Mouse (Mus musculus): ENCODE data around the gene Creb3l1. TPM values are rescaled to one million over a fixed set of nuclear protein-coding genes. Genes with fewer than 3 reads are reported as not detected.
A peak's percentile ranks its signal among the peaks of the same experiment; 100 is the strongest.

The Creb3l1 gene
- polyA plus RNA-seq, 1 experiment from 2014 or later, result 18.7 TPM

DNA sequence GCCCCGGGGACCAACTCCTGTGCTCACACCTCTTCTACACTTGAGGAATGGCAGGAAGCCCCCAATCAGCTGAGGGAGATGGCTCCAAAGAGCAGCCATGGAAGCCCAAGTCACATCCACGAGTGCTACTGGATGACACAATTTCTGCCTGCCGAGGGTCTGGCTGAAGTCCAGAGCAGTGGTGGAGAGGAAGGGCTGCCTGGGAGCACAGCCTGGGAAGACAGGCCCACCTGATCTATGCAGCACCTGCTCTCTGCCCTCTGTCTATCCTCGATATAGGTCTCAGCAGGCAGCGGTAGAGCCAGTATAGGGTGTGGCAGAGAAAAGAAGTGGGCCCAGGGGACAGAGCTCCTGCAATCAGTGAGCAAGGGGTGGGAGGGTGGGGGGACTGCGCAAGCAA lies 77.5 kb downstream of the Creb3l1 start:
- ATAC-seq, result peak; percentile 48
- no peak overlapping the region; the same call in 1 of the 2 replicates for H3K9ac ChIP-seq
- no peaks in the 10 kb centered on the region for H3K9me3 ChIP-seq
- H3K4me1 ChIP-seq (replicated peaks), result peaks cover 58% of the 10 kb centered on the region
- no peak overlapping the region for H3K4me3 ChIP-seq (replicated peaks)
- no peak overlapping the region for H3K4me2 ChIP-seq (replicated peaks)
- 0 out of 2 replicates have a peak, but pooled peaks cover 1% of the 10 kb centered on the region for H3K36me3 ChIP-seq
- H3K27me3 ChIP-seq (replicated peaks), result no peaks in the 10 kb centered on the region
- H3K27ac ChIP-seq, result no peak overlapping the region
- WGBS, result 41% methylated on average over 6 of the region's 6 CpGs

DNA sequence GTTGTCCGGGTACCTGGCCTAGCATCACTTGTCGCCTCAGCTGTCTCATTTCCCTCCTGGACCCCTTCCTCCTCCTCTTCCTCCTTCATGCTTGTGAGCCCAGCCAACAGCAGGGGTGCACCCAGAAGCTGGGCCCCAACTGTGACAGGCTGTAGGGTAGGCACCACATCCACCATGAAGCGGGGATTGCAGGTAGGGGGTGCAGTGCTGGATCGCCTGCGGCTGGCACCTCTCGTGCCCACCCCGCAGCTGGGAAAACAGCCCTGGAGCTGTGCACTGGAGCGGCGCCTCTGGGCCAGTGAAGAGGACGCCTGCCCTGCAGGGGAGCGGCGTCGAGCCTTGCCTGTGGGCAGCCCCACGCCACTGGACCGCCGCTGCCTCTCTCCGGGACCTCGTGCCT lies 78.8 kb downstream of the Creb3l1 start, which contains the start of gene Gm9821:
Gm9821 (plus strand) TSS at position 221 of the 400 bp plus-strand sequence.
- H3K9ac ChIP-seq, result peak within 1 kb of the TSS; percentile 5; the same call in 1 of the 2 replicates
- ATAC-seq, result no peak
- H3K4me3 ChIP-seq (replicated peaks), result no peak within 1 kb of the TSS
- peaks cover 53% of the 10 kb centered on the region for H3K4me1 ChIP-seq (replicated peaks)
- no peaks in the 10 kb centered on the region for H3K9me3 ChIP-seq
- no peak within 1 kb of the TSS for H3K27ac ChIP-seq
- WGBS, result 92% methylated on average over 18 of the region's 18 CpGs
- H3K4me2 ChIP-seq (replicated peaks), result no peak within 1 kb of the TSS
- no peaks in the 10 kb centered on the region for H3K27me3 ChIP-seq (replicated peaks)
- H3K36me3 ChIP-seq, result peaks cover 7% of the 10 kb centered on the region

DNA sequence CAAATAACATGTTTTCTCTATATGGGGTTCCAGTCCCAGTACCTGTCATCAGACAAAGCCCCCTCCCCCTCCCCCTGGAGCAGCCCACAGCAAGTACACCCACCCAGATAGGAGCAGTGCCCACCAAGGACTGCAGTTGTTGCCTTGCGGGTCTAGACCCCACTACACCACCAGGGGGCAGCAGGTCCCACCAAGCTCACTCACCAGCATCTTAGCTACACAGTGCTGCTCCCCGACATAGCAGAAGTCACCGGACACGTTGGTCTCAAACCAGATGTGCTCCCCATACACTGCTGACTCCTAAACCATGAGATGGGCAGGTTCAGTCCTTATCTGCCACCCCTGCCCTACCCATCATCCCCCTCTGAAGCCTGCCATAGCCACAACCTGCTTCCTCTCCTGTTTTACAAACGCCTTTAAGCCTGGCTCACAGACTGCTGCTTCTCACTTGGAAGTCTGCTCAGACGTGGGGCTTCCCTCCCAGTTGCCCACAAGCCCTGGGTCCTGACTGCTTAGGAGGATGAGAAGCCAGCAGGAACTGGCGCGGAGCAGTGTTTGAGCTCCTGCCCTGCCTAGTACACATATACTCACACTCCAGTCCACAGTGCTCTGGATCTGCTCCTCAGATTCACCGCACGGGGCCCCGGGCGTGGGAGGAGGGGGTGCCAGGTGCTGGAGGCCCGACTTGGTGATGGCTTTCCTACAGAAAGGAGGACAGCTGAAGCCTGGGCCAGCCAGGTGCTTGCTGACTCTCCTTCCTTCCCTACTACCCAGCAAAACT lies 79.9 kb downstream of the Creb3l1 start:
- no peaks in the 10 kb centered on the region for H3K9me3 ChIP-seq
- 43% methylated on average over 13 of the region's 13 CpGs for WGBS
- H3K4me2 ChIP-seq (replicated peaks), result no peak overlapping the region
- no peaks in the 10 kb centered on the region for H3K27me3 ChIP-seq (replicated peaks)
- no peak overlapping the region for H3K4me3 ChIP-seq (replicated peaks)
- no peak overlapping the region for H3K27ac ChIP-seq
- H3K9ac ChIP-seq, result peak overlapping the region; percentile 5; the same call in 1 of the 2 replicates
- H3K4me1 ChIP-seq (replicated peaks), result peaks cover 42% of the 10 kb centered on the region
- peaks cover 18% of the 10 kb centered on the region for H3K36me3 ChIP-seq
- peak; percentile 60 for ATAC-seq

DNA sequence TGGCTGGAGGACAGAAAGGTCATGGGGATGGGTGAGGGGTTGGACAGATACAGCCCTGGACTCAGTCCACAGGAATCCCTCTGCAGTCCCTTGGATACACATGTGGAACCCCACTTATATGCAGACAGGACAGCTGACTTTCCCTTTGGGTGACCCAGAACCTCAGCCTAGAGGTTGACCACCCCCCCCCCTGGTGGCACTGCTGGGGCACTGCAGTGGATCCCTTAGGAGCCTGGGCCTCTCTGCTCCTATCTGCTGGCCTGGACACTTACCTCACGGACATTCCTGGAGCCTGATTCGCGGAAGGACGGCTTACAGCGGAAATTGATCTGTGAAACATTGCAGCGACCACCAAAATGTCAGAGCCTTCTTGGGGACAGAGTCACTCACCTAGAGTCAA lies 81.9 kb downstream of the Creb3l1 start:
- no peak for ATAC-seq
- H3K4me1 ChIP-seq (replicated peaks), result peaks cover 24% of the 10 kb centered on the region
- WGBS, result 70% methylated on average over 6 of the region's 6 CpGs
- no peak overlapping the region for H3K27ac ChIP-seq
- H3K27me3 ChIP-seq (replicated peaks), result no peaks in the 10 kb centered on the region
- no peak overlapping the region for H3K4me3 ChIP-seq (replicated peaks)
- H3K9ac ChIP-seq, result no peak overlapping the region
- H3K9me3 ChIP-seq, result no peaks in the 10 kb centered on the region
- peaks cover 38% of the 10 kb centered on the region for H3K36me3 ChIP-seq
- no peak overlapping the region for H3K4me2 ChIP-seq (replicated peaks)

DNA sequence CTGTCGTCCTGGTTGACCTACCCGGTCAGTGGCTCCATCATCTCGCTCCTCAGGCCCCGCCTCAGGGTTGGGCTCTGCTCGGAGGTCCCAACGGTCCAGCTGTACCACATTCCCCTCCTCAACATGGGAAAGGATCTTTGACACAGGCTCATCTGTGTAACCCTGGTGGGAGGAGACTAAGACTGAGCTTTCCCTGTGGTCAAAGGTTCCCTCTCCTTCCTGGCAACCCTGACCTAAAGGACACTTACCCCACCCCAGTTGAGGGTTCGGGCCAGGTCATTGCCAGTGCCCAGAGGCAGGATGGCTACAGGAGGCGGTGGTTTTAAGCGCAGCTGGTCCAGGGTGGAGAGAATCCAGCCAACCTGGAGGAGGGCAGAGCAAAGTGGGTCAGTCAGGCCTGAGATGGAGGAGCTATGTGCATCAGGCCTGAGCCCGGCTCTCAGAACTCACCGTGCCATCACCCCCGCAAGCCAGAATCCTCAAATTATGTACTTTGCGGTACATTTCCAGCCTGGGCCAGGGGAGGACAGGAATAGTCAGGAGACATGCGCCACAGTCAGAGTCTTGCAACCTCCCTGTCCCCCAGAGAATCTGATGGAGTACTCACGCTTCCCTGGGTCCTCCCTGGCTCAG lies 84.9 kb downstream of the Creb3l1 start:
- Histone ChIP-seq H3K9ac (no peak overlapping the region), H3K4me2 (replicated peaks) (no peak overlapping the region), H3K4me1 (replicated peaks) (peaks cover 6% of the 10 kb centered on the region), H3K36me3 (peaks cover 54% of the 10 kb centered on the region), H3K27me3 (replicated peaks) (no peaks in the 10 kb centered on the region), H3K27ac (no peak overlapping the region), H3K9me3 (no peaks in the 10 kb centered on the region), H3K4me3 (replicated peaks) (no peak overlapping the region)
- WGBS, result 84% methylated on average over 15 of the region's 15 CpGs
- ATAC-seq, result no peak

DNA sequence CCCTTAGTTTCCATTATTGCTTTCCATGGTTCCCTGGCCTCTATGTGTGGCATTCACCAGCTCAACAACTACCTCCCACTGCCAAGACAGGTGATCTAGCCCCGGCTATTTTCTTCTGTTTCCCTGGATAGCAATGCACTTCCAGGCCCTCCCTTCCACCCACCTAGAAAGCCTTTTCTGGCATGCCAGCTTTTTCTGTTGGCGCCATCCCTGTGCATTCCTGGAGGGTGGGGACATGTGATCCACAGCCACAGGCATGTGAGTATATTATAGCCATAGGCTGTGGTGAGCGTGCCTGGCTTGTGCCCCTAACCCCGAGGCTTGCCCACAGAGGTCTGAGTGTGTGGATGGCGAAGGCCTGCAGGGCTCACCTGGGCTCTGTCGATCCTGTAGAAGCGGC lies 88.1 kb downstream of the Creb3l1 start:
- no peak overlapping the region for H3K9ac ChIP-seq
- H3K4me2 ChIP-seq (replicated peaks), result no peak overlapping the region
- H3K4me3 ChIP-seq (replicated peaks), result no peak overlapping the region
- WGBS, result 92% methylated on average over 7 of the region's 7 CpGs
- peaks cover 28% of the 10 kb centered on the region for H3K4me1 ChIP-seq (replicated peaks)
- H3K9me3 ChIP-seq, result no peaks in the 10 kb centered on the region
- H3K27ac ChIP-seq, result no peak overlapping the region
- ATAC-seq, result no peak
- H3K27me3 ChIP-seq (replicated peaks), result no peaks in the 10 kb centered on the region
- H3K36me3 ChIP-seq, result peaks cover 51% of the 10 kb centered on the region

DNA sequence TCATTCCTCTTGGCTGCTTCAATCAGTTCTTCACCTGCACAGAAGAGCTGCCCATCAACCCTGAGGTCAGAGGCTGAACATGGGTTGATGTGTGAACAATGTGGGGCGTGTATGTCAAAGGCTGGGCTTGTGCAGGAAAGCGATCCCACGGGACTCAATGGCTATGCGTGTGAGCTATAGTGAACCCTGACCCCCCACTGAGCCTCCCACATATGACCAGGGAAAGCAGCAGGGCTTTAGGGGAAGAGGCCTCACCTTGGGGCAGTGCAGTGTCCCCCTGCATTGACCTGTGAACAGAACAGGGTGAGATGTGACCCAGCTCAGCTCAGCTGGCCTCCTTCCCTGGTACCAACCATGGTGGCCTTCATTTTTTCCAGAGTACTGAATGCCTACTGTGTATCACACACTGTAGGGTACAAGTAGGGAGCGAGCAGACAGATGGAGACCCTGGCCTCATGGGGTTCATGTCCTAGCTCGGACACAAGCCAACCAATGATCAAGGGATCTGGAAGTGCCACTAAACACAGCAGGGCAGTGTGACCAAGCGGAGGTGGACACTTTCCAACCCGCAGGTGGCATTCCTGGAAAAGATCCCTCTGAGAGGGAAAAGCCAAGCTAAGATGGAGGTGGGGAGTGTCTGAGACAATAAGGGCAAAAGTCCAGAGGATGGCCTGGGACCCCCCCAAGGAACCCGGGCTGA lies 89.3 kb downstream of the Creb3l1 start:
- Histone ChIP-seq H3K9me3 (no peaks in the 10 kb centered on the region), H3K36me3 (peaks cover 42% of the 10 kb centered on the region), H3K27ac (no peak overlapping the region), H3K4me3 (replicated peaks) (no peak overlapping the region), H3K27me3 (replicated peaks) (no peaks in the 10 kb centered on the region), H3K4me2 (replicated peaks) (no peak overlapping the region), H3K4me1 (replicated peaks) (peaks cover 38% of the 10 kb centered on the region), H3K9ac (no peak overlapping the region)
- 85% methylated on average over 9 of the region's 9 CpGs for WGBS
- ATAC-seq, result no peak

DNA sequence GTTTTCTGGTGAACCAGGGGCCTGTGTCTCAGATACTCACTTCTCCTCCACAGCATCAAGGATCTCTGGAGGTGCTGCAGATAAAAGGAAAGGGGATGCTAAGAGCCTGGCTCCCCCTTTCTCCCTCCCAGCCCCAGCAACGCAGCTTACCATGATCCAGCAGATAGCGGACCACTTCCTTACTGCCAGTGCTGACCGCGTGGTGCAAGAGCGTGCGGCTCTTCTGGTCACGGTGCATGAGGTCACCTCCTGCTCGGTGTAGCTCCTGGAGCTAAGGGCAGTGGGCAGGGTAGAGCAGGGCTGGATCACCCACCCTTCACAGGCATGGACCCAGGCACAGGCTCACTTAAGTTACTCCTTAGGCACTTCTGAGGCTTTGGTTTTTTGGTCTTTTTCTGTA lies 90.3 kb downstream of the Creb3l1 start:
- Histone ChIP-seq H3K27ac (peak overlapping the region; percentile 90; the same call in 1 of the 2 replicates), H3K9me3 (no peaks in the 10 kb centered on the region), H3K27me3 (replicated peaks) (no peaks in the 10 kb centered on the region), H3K36me3 (peaks cover 32% of the 10 kb centered on the region), H3K4me3 (replicated peaks) (no peak overlapping the region), H3K4me2 (replicated peaks) (no peak overlapping the region), H3K9ac (no peak overlapping the region), H3K4me1 (replicated peaks) (peaks cover 41% of the 10 kb centered on the region)
- no peak for ATAC-seq
- 39% methylated on average over 8 of the region's 8 CpGs for WGBS

DNA sequence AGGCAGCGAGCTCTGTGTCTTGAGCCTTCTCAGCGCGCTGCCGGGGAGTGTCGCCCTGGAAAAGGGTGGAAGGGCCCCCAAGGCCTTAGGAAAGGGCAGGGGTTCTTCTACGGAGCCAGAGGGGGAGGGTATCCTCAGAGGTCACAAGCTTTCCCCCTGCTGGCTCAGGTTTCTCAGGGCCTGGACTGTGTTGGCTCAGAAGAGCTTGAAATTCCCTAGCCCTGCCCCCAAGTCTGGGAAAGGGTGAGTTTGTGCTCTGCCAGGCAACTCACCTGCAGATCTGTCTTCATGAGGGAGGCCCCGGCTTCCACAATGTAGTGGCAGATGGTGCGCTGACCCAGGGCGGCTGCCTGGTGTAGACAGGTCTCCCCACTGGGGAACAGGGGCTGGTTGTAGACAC lies 90.8 kb downstream of the Creb3l1 start:
- no peak overlapping the region for H3K9ac ChIP-seq
- H3K4me3 ChIP-seq (replicated peaks), result no peak overlapping the region
- peaks cover 27% of the 10 kb centered on the region for H3K36me3 ChIP-seq
- H3K4me1 ChIP-seq (replicated peaks), result peaks cover 46% of the 10 kb centered on the region
- WGBS, result 40% methylated on average over 9 of the region's 9 CpGs
- no peak overlapping the region for H3K4me2 ChIP-seq (replicated peaks)
- H3K9me3 ChIP-seq, result no peaks in the 10 kb centered on the region
- no peak for ATAC-seq
- no peaks in the 10 kb centered on the region for H3K27me3 ChIP-seq (replicated peaks)
- H3K27ac ChIP-seq, result peak overlapping the region; percentile 90

DNA sequence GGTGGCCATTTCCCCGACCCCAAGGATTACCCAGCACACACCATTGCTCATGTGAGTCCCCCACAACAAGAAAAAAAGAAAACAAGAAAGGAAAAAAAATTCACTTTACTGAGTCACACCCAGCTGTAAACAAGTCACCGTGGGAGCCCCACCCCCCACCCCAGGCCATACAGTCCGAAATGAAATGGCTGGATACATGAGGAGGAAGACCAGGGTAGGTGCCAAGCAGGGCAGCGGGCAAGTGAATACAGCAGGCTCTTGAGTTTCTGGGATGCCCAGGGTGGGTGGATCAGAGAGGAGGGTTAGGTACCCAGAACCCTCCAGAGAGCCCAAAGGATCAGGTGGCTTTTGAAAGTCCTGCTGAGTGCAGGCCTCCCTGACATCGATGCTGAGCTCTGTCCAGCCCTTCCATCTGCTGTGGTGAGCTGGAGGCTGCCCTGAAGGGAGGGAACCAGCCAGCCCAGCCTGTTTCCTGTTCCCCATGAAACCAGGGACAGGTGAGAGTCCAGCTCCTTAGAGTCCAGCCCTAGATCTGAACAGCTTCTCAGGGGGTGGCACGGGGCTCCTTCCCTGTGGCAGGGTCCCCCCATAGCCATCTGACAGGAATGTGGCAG lies 91.5 kb downstream of the Creb3l1 start:
- H3K27ac ChIP-seq, result peak overlapping the region; percentile 90
- H3K4me1 ChIP-seq (replicated peaks), result peaks cover 50% of the 10 kb centered on the region
- no peak overlapping the region for H3K4me3 ChIP-seq (replicated peaks)
- 0 out of 2 replicates have a peak overlapping the region, but pooled peaks have one; percentile 17 for H3K9ac ChIP-seq
- WGBS, result 17% methylated on average over 6 of the region's 6 CpGs
- no peaks in the 10 kb centered on the region for H3K9me3 ChIP-seq
- no peaks in the 10 kb centered on the region for H3K27me3 ChIP-seq (replicated peaks)
- peak overlapping the region; percentile 78 for H3K4me2 ChIP-seq (replicated peaks)
- peak; percentile 10; the same call in 1 of the 2 replicates for ATAC-seq
- peaks cover 21% of the 10 kb centered on the region for H3K36me3 ChIP-seq

All from intestine, embryonic 15.5 days (tissue).